Mouse (Mus musculus) gastrocnemius, postnatal 4 days (tissue): Measurements from ENCODE around the gene Prodh2. TPM values are rescaled to one million over a fixed set of nuclear protein-coding genes. Genes with fewer than 3 reads are reported as not detected.
A peak's percentile ranks its signal among the peaks of the same experiment; 100 is the strongest.
"Not testable (repeated sequence)": the region's sequence is repeated elsewhere in the genome, so short reads cannot be mapped to it uniquely, and the experiment has no call there.

Source experiments
- DNase-seq, 2 experiments: peaks; one replicate each; pipeline ENCODE4 v3.0.0; 2021 to 2022; ENCODE audit warnings: low spot score in 2 of 2, mixed read lengths in 2 of 2
- long read RNA-seq, 2 experiments: library from polyadenylated mRNA; stranded (forward); transcript quantifications; one replicate each; pipeline ENCODE4 v2.0.0; 2021
- total RNA-seq, 2 experiments: library from RNA; stranded (reverse); gene quantifications; 2 replicates each; pipeline ENCODE4 v1.2.3; 2021

Prodh2 gene
- under 1 TPM in 1 of 2 experiments, not detected in 1; 0.44 TPM for total RNA-seq
- long read RNA-seq, experiment 1: 0 reads
- long read RNA-seq, experiment 2: 0 reads

DNA sequence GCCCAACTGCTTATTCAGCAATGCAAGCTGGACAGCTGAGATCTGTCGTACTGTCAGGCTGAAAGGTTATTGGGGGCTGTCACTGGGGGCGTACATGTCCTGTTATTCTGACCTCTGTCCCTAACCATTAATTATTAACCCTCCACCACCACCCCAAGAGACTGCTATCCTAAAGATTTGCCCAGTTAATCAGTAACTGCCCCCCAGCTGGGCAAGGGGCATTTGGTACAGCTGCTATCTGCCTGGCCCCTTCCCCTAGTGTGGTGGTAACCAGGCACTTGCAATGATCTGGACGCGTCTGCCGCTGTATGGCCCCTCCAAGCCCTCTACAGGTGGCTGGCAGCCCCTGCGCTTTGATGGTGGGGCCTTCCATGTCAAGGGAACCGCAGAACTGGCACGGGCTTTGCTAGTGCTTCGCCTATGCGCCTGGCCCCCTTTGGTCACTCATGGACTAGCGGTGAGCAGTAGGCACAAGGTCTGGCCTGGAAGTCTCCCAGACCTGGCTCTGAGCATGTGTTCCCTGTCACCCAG lies at the start of gene Prodh2:
TSS of gene Prodh2 (plus strand) at position 222 of the 531 bp plus-strand sequence.
- DNase-seq: no peak

- DNase-seq: no peak
These were observed 49.7 kb upstream of the Prodh2 start for GRCm38 (mm10) chr7:30443696-30444095.

GRCm38 (mm10) chr7:30444154-30444970 lies 49.1 kb upstream of the Prodh2 start:
- DNase-seq: no peak

DNA sequence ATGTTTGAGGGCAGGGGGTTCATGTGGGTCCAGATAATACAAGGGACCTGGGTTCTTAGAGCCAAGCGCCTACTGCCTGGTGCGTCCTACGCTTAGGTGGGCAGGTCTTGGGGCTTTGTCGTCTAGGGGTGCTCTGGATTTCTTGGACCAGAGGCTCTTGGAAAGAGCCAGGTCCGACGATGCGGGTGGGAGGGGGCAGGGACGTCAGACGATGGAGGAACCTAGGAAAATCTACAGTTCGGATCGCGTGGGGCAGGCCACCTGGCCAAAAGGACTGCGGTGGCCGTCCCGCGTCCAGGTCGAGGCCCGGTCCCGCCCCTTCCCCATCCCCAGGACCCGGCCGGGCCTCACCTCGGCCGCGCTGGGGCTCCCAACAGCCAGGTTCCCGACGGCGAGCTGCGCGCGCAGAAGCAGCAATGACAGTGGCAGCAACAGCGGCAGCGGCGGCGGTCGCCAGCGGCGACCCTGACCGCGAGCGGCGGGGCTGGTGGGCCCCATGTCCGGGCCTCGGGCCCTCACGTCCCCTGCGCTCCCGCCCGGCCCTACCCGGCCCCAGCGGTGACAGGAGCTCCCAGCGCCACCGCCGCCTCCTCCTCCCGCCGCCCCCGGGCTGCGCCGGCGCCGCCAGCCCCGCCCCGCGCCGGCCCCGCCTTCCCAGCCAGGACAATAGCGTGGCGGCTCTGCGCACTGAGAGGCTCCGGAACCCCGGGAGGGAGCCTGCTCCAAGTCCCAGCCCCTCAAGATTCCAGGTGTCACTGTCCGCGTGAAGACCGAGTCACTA lies 48.3 kb upstream of the Prodh2 start, which contains the start of gene Aplp1:
TSS of gene Aplp1 (minus strand) at position 565 of the 781 bp plus-strand sequence.
- DNase-seq: peak in 1 of 2 experiments; percentile 37

GRCm38 (mm10) chr7:30450241-30450640 lies 43.2 kb upstream of the Prodh2 start:
- no peak for DNase-seq

- DNase-seq: no peak
These were observed 40.1 kb upstream of the Prodh2 start for GRCm38 (mm10) chr7:30453327-30453726.

DNA sequence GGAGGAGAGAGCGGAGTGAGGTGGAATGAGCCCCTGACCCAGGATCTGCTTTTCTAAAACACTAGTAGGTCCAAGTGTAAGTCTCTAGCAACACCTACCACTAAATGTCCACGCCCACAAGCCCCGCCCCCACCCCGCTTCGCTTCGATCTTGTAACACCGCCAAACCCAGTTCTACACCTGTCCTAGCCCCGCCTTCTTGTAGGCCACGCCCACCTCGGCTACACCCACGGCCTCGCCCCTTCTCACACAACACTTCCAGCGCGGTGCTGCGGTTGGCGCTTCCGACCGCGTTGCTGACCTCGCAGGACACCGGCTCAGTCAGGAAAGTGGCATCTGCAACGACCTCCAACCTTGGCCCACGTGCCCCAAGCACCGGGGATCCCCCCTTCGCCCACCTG lies 39.7 kb upstream of the Prodh2 start:
- DNase-seq: no peak

DNA sequence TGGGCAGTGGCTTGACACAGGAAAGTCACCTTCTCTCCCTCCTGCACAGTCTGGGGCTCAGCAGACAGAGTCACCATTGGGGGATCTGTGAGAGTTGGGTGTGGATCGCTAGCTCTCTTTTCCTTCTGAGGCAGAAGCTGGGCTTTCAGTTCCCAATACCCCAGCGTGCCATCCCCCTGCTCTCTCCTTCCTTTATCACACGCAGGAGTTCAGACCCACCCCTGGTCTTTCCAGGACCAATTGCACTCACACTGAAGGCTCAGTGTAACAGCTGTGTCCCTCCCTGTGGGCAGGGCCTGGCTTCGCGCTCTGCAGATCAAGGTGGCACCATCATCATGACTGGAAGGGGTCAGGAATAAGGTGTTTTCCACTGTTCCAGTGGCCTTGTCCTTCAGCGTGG lies 39.2 kb upstream of the Prodh2 start:
- no peak for DNase-seq

DNA sequence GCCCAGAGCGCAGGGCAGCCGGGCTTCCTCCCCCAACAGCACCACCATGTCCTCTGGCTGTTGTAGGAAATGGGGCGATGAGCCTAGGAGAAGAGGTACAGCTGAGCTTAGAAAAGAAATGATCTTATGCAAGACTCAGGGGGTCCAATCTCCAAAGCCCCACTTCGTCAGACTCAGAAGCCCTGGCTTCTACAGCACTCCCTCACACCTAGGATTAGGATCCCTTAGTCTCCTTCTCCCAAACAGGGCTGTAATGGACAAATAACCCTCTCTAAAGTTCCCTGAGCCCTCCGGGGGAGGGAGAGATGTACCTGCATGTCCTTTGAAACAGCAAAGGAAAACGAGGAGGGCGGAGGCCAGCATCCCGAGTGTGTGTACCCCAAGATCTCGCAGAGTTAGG lies 36.9 kb upstream of the Prodh2 start:
- no peak for DNase-seq

GRCm38 (mm10) chr7:30456911-30457628 lies 36.4 kb upstream of the Prodh2 start:
- no peak for DNase-seq

GRCm38 (mm10) chr7:30457629-30458330 lies 35.6 kb upstream of the Prodh2 start, which contains the start of the genes Kirrel2 and Nphs1:
Kirrel2 (minus strand) TSS chr7:30457690.
Nphs1 (plus strand) TSS chr7:30458315.
- DNase-seq: no peak

GRCm38 (mm10) chr7:30459484-30459883 lies 33.9 kb upstream of the Prodh2 start:
- DNase-seq: no peak

GRCm38 (mm10) chr7:30463568-30463967 lies 29.9 kb upstream of the Prodh2 start:
- DNase-seq: no peak

DNA sequence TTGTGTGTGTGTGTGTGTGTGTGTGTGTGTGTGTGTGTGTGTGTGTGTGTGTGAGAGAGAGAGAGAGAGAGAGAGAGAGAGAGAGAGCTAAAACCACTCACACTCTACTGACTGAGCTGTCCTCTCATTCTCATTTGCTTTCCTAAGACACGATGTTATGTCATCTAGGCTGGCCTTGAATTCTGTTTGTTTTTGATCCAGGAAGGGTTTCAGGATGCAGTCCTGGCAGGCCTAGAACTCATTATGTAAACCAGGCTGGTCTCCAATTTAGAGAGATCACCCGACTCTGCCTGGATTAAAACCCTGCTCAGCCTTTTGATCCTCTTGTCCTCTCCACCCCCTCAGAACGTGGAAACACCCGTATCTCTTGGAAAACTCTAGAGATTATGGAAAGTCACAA lies 29.4 kb upstream of the Prodh2 start:
- no peak for DNase-seq

GRCm38 (mm10) chr7:30464816-30465300 lies 28.6 kb upstream of the Prodh2 start:
- no peak for DNase-seq

GRCm38 (mm10) chr7:30472411-30472810 lies 21.0 kb upstream of the Prodh2 start:
- no peak for DNase-seq

GRCm38 (mm10) chr7:30474999-30475398 lies 18.4 kb upstream of the Prodh2 start:
- DNase-seq: no peak

GRCm38 (mm10) chr7:30476136-30476535 lies 17.3 kb upstream of the Prodh2 start:
- DNase-seq: not testable (repeated sequence)

GRCm38 (mm10) chr7:30477415-30478381 lies 15.7 kb upstream of the Prodh2 start:
- no peak for DNase-seq
